Mouse (Mus musculus) embryonic facial prominence, embryonic 11.5 days (tissue): ENCODE data around the gene Guca2a. TPM values are rescaled to one million over a fixed set of nuclear protein-coding genes. Genes with fewer than 3 reads are reported as not detected.

Experiments used
- ATAC-seq: fragments of 200-750 bp; cut with Nextera tagmentation; replicated peaks from 2 replicates; pipeline ENCODE4 v1.8.0; 2017; ENCODE audit warnings: low read depth; ENCODE audit not compliant: insufficient number of reproducible peaks, low FRiP score, low TSS enrichment
- DNase-seq: peaks from one replicate; pipeline ENCODE4 v3.0.0-alpha.2; 2015; ENCODE audit warnings: low spot score
- H3K27ac ChIP-seq: fragments of 300-500 bp; sonication (generic); replicated peaks from 2 replicates; pipeline ENCODE4 v1.5.1; 2014; ENCODE audit warnings: mild to moderate bottlenecking, low read depth, low read length, control low read depth
- H3K27me3 ChIP-seq: fragments of 300-500 bp; sonication (generic); 2 replicates; pipeline ENCODE4 v1.6.1; 2014; ENCODE audit warnings: mild to moderate bottlenecking, low read length, moderate library complexity, mixed read lengths; ENCODE audit not compliant: control insufficient read depth, insufficient read depth
- H3K36me3 ChIP-seq: fragments of 300-500 bp; sonication (generic); replicated peaks from 2 replicates; pipeline ENCODE4 v1.6.1; 2014; ENCODE audit warnings: low read depth, mild to moderate bottlenecking, low read length, moderate library complexity, mixed read lengths; ENCODE audit not compliant: control insufficient read depth, insufficient read depth
- H3K4me1 ChIP-seq: fragments of 300-500 bp; sonication (generic); 2 replicates; pipeline ENCODE4 v1.6.1; 2014; ENCODE audit warnings: low read length, mixed read lengths; ENCODE audit not compliant: control insufficient read depth, insufficient read depth
- H3K4me2 ChIP-seq: fragments of 300-500 bp; sonication (generic); 2 replicates; pipeline ENCODE4 v1.6.1; 2014; ENCODE audit warnings: low read depth, mild to moderate bottlenecking, control low read depth, low read length, moderate library complexity
- H3K4me3 ChIP-seq: fragments of 300-500 bp; sonication (generic); 2 replicates; pipeline ENCODE4 v1.5.1; 2014; ENCODE audit warnings: low read depth, low read length, control low read depth
- H3K9ac ChIP-seq: fragments of 300-500 bp; sonication (generic); replicated peaks from 2 replicates; pipeline ENCODE4 v1.6.1; 2014; ENCODE audit warnings: mild to moderate bottlenecking, control low read depth, low read length
- H3K9me3 ChIP-seq: fragments of 300-500 bp; sonication (generic); replicated peaks from 2 replicates; pipeline ENCODE4 v1.6.1; 2016; ENCODE audit warnings: mild to moderate bottlenecking, low read length, inconsistent platforms, mixed read lengths; ENCODE audit not compliant: control insufficient read depth
- WGBS: fragments of 180-500 bp; shearing (Covaris S2); extraction: QIAGEN DNeasy Blood & Tissue Kit; methylation state at CpG from one replicate; pipeline ENCODE4 v1.1.7; 2014; 5-methylcytosine and 5-hydroxymethylcytosine counted together
- polyA plus RNA-seq: library from polyadenylated mRNA; unstranded; fragments of >200 nt; fragmentation: Nextera tagmentation; extraction: Ambion mirVana; gene quantifications from 2 replicates; pipeline ENCODE4 v1.2.1, GENCODE M21; 2014

Gene Guca2a
- polyA plus RNA-seq, 1 experiment from 2014 or later: not detected

- no peak overlapping the region for H3K9ac ChIP-seq
- WGBS: 63% methylated on average over 7 of the region's 7 CpGs
- H3K27ac ChIP-seq: no peak overlapping the region
- no peaks in the 10 kb centered on the region for H3K36me3 ChIP-seq
- no peaks in the 10 kb centered on the region for H3K27me3 ChIP-seq
- H3K9me3 ChIP-seq: no peaks in the 10 kb centered on the region
- DNase-seq (no peak), ATAC-seq (no peak)
- H3K4me1 ChIP-seq: no peaks in the 10 kb centered on the region
- no peak overlapping the region for H3K4me3 ChIP-seq
- no peak overlapping the region for H3K4me2 ChIP-seq
These were observed 4.2 kb upstream of the Guca2a start for GRCm38 (mm10) chr4:119633342-119633741.

DNA sequence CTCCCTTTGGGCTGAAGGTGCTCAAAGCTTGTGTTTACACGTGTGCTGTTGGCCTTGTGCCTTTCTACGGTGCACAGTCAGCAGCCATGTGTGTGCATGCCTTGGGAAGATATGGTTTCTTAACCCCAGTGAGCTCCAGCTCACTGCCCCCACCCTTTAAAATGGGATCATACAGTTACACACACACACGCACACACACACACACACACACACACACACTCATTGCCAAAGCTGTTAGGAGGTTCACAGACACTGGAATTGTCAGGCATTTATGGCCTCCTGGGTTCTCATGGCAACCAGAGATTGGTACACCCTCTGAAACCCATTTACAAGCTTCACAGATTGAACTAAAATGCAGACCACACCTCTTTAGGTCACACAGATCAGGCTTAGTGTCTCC is 3.6 kb upstream of the Guca2a start:
- H3K4me1 ChIP-seq: no peaks in the 10 kb centered on the region
- H3K27me3 ChIP-seq: no peaks in the 10 kb centered on the region
- no peak overlapping the region for H3K27ac ChIP-seq
- no peaks in the 10 kb centered on the region for H3K36me3 ChIP-seq
- H3K9me3 ChIP-seq: no peaks in the 10 kb centered on the region
- DNase-seq: no peak
- no peak overlapping the region for H3K4me2 ChIP-seq
- ATAC-seq: no peak
- no peak overlapping the region for H3K4me3 ChIP-seq
- 85% methylated on average over 3 of the region's 3 CpGs for WGBS
- H3K9ac ChIP-seq: no peak overlapping the region

DNA sequence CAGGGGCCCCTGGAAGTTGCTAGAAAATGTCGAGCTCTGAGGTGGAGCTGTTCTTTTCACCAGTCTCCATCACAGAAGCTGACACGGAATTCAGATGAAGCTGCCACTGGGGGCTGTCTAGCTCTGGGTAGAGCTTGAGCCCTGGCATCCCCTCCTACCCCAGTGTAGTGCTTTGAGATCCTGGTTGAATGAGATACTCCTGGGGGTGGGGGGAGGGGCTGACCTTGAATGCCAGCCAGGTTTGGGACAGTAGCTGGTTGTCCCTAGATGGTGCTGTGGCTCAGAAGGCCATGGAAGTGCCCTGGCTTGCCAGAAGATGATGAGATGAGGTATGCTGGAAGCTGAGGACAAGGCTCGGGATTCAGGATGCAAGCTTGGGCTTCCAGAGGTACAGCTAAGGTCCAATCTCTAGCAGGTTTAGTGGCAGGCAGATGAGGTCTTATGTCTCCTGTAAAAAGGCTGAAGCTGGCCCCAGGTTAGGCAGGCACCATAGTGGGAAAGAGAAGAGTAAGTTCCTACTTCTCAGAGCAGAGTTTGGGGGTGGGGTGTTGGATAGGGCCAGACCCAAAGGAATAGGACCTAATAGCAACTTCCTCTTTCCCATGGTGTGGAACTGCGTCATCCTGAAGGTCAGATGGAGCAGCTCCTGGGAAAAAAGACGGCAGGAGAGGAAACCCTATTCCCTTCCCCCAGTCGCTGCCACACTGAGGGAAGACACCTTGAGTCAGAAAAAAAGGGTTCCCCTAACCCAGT is 2.4 kb upstream of the Guca2a start:
- Histone ChIP-seq H3K36me3 (no peaks in the 10 kb centered on the region), H3K27ac (no peak overlapping the region), H3K4me2 (no peak overlapping the region), H3K9me3 (no peaks in the 10 kb centered on the region), H3K4me1 (no peaks in the 10 kb centered on the region), H3K4me3 (no peak overlapping the region), H3K27me3 (no peaks in the 10 kb centered on the region), H3K9ac (no peak overlapping the region)
- ATAC-seq (no peak), DNase-seq (no peak)
- 64% methylated on average over 6 of the region's 6 CpGs for WGBS

- no peak overlapping the region for H3K4me2 ChIP-seq
- DNase-seq: no peak
- H3K9me3 ChIP-seq: no peaks in the 10 kb centered on the region
- H3K27me3 ChIP-seq: no peaks in the 10 kb centered on the region
- H3K4me1 ChIP-seq: no peaks in the 10 kb centered on the region
- WGBS: 77% methylated on average over 8 of the region's 8 CpGs
- no peak overlapping the region for H3K9ac ChIP-seq
- ATAC-seq: no peak
- no peak overlapping the region for H3K4me3 ChIP-seq
- H3K27ac ChIP-seq: no peak overlapping the region
- H3K36me3 ChIP-seq: no peaks in the 10 kb centered on the region
These were observed 1.8 kb upstream of the Guca2a start for GRCm38 (mm10) chr4:119635686-119636085.

GRCm38 (mm10) chr4:119636731-119637130 is 773 bp upstream of the Guca2a start:
- no peak for DNase-seq
- H3K9me3 ChIP-seq: no peaks in the 10 kb centered on the region
- H3K27ac ChIP-seq: no peak overlapping the region
- no peaks in the 10 kb centered on the region for H3K27me3 ChIP-seq
- no peak overlapping the region for H3K9ac ChIP-seq
- no peaks in the 10 kb centered on the region for H3K4me1 ChIP-seq
- no peak for ATAC-seq
- H3K4me3 ChIP-seq: no peak overlapping the region
- no peaks in the 10 kb centered on the region for H3K36me3 ChIP-seq
- H3K4me2 ChIP-seq: no peak overlapping the region
- WGBS: 86% methylated on average over 7 of the region's 7 CpGs

- no peak overlapping the region for H3K4me2 ChIP-seq
- no peak for ATAC-seq
- H3K9ac ChIP-seq: no peak overlapping the region
- no peak overlapping the region for H3K4me3 ChIP-seq
- 86% methylated on average over 6 of the region's 6 CpGs for WGBS
- no peaks in the 10 kb centered on the region for H3K9me3 ChIP-seq
- H3K27me3 ChIP-seq: no peaks in the 10 kb centered on the region
- DNase-seq: no peak
- no peaks in the 10 kb centered on the region for H3K36me3 ChIP-seq
- H3K4me1 ChIP-seq: no peaks in the 10 kb centered on the region
- H3K27ac ChIP-seq: no peak overlapping the region
These were observed 442 bp downstream of the Guca2a start for GRCm38 (mm10) chr4:119637946-119638345.

GRCm38 (mm10) chr4:119638656-119639055 is 1.2 kb downstream of the Guca2a start:
- H3K27ac ChIP-seq: no peak overlapping the region
- no peak overlapping the region for H3K4me3 ChIP-seq
- WGBS: 59% methylated on average over 11 of the region's 11 CpGs
- DNase-seq (no peak), ATAC-seq (no peak)
- no peaks in the 10 kb centered on the region for H3K4me1 ChIP-seq
- no peaks in the 10 kb centered on the region for H3K36me3 ChIP-seq
- H3K9me3 ChIP-seq: no peaks in the 10 kb centered on the region
- H3K9ac ChIP-seq: no peak overlapping the region
- no peak overlapping the region for H3K4me2 ChIP-seq
- no peaks in the 10 kb centered on the region for H3K27me3 ChIP-seq

DNA sequence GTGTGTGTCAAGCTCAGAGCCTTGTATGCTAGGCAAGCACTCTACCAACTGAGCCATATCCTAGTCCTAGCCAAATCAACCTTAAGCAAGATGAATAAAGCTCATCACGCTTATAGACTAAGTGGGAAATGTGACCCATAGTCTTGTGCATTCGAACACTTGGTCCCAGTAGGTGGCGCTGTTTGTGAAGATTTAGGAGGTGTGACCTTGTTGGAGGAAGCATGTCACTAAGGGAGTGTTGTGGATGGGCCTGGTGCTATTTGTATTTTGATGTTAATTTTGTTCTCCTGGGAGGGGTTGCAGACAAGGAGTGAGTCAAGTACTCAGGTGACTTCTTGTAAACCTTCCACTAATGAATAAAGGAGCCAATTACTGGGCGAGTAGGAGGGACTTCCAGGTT is 5.2 kb downstream of the Guca2a start:
- Histone ChIP-seq H3K9me3 (no peaks in the 10 kb centered on the region), H3K36me3 (no peaks in the 10 kb centered on the region), H3K9ac (no peak overlapping the region), H3K4me1 (no peaks in the 10 kb centered on the region), H3K4me2 (no peak overlapping the region), H3K27ac (no peak overlapping the region), H3K4me3 (no peak overlapping the region), H3K27me3 (no peaks in the 10 kb centered on the region)
- ATAC-seq (no peak), DNase-seq (no peak)
- 88% methylated on average over 4 of the region's 4 CpGs for WGBS
